Mouse (Mus musculus): ENCODE measurements at regions not wholly inside any gene's neighbourhood (a gene's known extent, or its start where the extent isn't known, plus 50 kb on each side); places are given as distances from the start of the nearest gene placed in this dataset.

GRCm38 (mm10) chr1:161333151-161333550 is 62.1 kb upstream of the Tnfsf4 start:
- WGBS = 62% methylated on average over 3 of the region's 3 CpGs
- H3K4me3 ChIP-seq (ENCODE audit: low read depth, low read length) = no peak overlapping the region
- H3K4me1 ChIP-seq (replicated peaks; ENCODE audit: control insufficient read depth, insufficient read depth, low read length) = no peaks in the 10 kb centered on the region
- H3K27ac ChIP-seq (ENCODE audit: low read depth, low read length) = no peak overlapping the region
- H3K9ac ChIP-seq (ENCODE audit: low read depth, low read length) = no peak overlapping the region
- no peak for ATAC-seq
- no peak for TF ChIP-seq CTCF (IDR thresholded peaks at IDR 0.05; ENCODE audit: low read depth)
- no peaks in the 10 kb centered on the region for H3K36me3 ChIP-seq (ENCODE audit: control insufficient read depth, insufficient read depth)
- H3K27me3 ChIP-seq (replicated peaks; ENCODE audit: control insufficient read depth, insufficient read depth, low read length) = no peaks in the 10 kb centered on the region
- no peaks in the 10 kb centered on the region for H3K9me3 ChIP-seq (ENCODE audit: control insufficient read depth)
- H3K4me2 ChIP-seq (replicated peaks; ENCODE audit: low read depth) = no peak overlapping the region

GRCm38 (mm10) chr1:161345111-161345510 is 50.1 kb upstream of the Tnfsf4 start:
- WGBS = 32% methylated on average over 2 of the region's 2 CpGs
- no peak for TF ChIP-seq CTCF (IDR thresholded peaks at IDR 0.05; ENCODE audit: low read depth)
- H3K4me3 ChIP-seq (ENCODE audit: low read depth, low read length) = no peak overlapping the region

More at GRCm38 (mm10) chr1:161345111-161345510, 50.1 kb upstream of the Tnfsf4 start:
- ATAC-seq = no peak
- Histone ChIP-seq H3K27ac (ENCODE audit: low read depth, low read length) (no peak overlapping the region), H3K4me2 (replicated peaks; ENCODE audit: low read depth) (no peak overlapping the region), H3K4me1 (replicated peaks; ENCODE audit: control insufficient read depth, insufficient read depth, low read length) (no peaks in the 10 kb centered on the region), H3K9me3 (ENCODE audit: control insufficient read depth) (no peaks in the 10 kb centered on the region), H3K27me3 (replicated peaks; ENCODE audit: control insufficient read depth, insufficient read depth, low read length) (no peaks in the 10 kb centered on the region), H3K36me3 (ENCODE audit: control insufficient read depth, insufficient read depth) (no peaks in the 10 kb centered on the region), H3K9ac (ENCODE audit: low read depth, low read length) (no peak overlapping the region)

All from intestine, postnatal 0 days (tissue).